Mouse (Mus musculus): ENCODE measurements around the gene Parp11.

GRCm38 (mm10) chr6:127539659-127540058 lies 93.0 kb downstream of the Parp11 start:
- no peak for TF ChIP-seq CTCF (IDR thresholded peaks at IDR 0.05; ENCODE audit: control insufficient read depth, insufficient read depth, insufficient replicate concordance, low read depth, low read length)
- no peak for TF ChIP-seq POLR2A (IDR thresholded peaks at IDR 0.05; ENCODE audit: control insufficient read depth, low read depth, low read length)
